Mouse (Mus musculus) effector memory CD4-positive, alpha-beta T cell, adult 5 months (primary cell): Measurements from ENCODE around the gene Zfp619. TPM values are rescaled to one million over a fixed set of nuclear protein-coding genes. Genes with fewer than 3 reads are reported as not detected.

Experiments used
- polyA plus RNA-seq: library from polyadenylated mRNA; unstranded; fragments of 100-300 nt; shearing (Covaris generic); gene quantifications from one replicate; pipeline ENCODE4 v1.2.1, GENCODE M21; 2017

The Zfp619 gene
- polyA plus RNA-seq, result 2.6 TPM

GRCm38 (mm10) chr7:39517616-39518177 lies at the start of gene Zfp619:
Gene Zfp619, plus strand, starts transcription at chr7:39517766.

Other genes starting within 250 kb of the Zfp619 start
- gene Gm5114, start 104.6 kb upstream of the Zfp619 start, polyA plus RNA-seq, result not detected